ENCODE assay signal across 8 mouse cellular contexts in the genomic region with DNA sequence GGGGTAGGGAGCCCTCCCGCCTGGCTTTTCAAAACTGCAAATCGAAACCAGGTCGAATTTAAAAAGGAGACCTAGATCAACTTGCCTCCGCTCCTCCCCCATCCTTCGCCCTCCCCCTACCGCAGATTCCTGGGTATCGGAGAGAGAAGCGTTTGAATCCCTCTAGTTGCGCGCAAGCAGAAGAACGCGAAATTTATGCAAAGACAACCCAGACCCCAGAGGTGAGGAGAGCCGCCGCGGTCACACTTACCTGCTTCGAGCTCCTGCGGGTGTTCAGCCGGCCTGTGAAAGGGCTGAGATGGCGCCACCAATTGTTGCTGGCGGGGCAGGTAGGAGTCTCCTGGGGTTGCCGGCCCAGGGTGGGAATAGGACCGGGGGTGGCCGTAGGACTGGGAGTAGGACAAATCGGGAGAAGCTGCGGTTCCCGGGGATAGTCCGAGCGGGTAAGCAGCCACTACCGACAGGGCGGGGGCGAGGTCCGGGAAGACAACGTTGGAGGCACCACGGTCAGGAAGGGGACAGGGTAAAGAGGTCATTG. TPM values are rescaled to one million over a fixed set of nuclear protein-coding genes. Genes with fewer than 3 reads are reported as not detected.
DNase-seq lines count a peak whose midpoint lies in the region; ATAC-seq lines count a peak whose summit lies in the region.
"Had no signal": no experiment of that assay in that cellular context is flagged by ENCODE, and none has a peak within 500 bp of the region (broad histone marks: within the 10 kb centered on the region; RNA-seq: fewer than 3 reads in every experiment).

No protein-coding gene starts in this region.

- no peak for DNase-seq in lung, postnatal 25 days (ENCODE audit: low spot score)
- DNase-seq in limb, embryonic 11.5 days (ENCODE audit: low spot score) = peak; percentile 63
- no peak for DNase-seq in ovary, postnatal 14 days (ENCODE audit: low spot score)
- no peak for DNase-seq in urinary bladder, postnatal 14 days (ENCODE audit: low spot score)

- H3K27me3 ChIP-seq in lung, embryonic 15.5 days = peaks cover 100% of the 10 kb centered on the region
- peaks cover 99% of the 10 kb centered on the region for H3K27me3 ChIP-seq in forebrain, embryonic 13.5 days
- H3K27me3 ChIP-seq in limb, embryonic 11.5 days (ENCODE audit: control insufficient read depth, insufficient read depth, low read length) = peaks cover 98% of the 10 kb centered on the region
- peaks cover 97% of the 10 kb centered on the region for H3K27me3 ChIP-seq in neural tube, embryonic 15.5 days (replicated peaks)

- peak overlapping the region; percentile 12; the same call in 1 of the 2 replicates for H3K9ac ChIP-seq in lung, embryonic 15.5 days
- no peak overlapping the region for H3K9ac ChIP-seq in forebrain, embryonic 13.5 days
- H3K9ac ChIP-seq in limb, embryonic 11.5 days (ENCODE audit: low read length) = no peak overlapping the region
- H3K9ac ChIP-seq in neural tube, embryonic 15.5 days (replicated peaks) = 0 out of 2 replicates have a peak overlapping the region, but pooled peaks have one; percentile 7

- H3K4me2 ChIP-seq in lung, embryonic 15.5 days = peak overlapping the region; percentile 94
- H3K4me2 ChIP-seq in forebrain, embryonic 13.5 days = peak overlapping the region; percentile 68
- peak overlapping the region; percentile 79 for H3K4me2 ChIP-seq in limb, embryonic 11.5 days (ENCODE audit: low read depth, severe bottlenecking)
- peak overlapping the region; percentile 78 for H3K4me2 ChIP-seq in neural tube, embryonic 15.5 days

- H3K4me1 ChIP-seq in lung, embryonic 15.5 days = peaks cover 32% of the 10 kb centered on the region
- H3K4me1 ChIP-seq in forebrain, embryonic 13.5 days = peaks cover 23% of the 10 kb centered on the region
- H3K4me1 ChIP-seq in limb, embryonic 11.5 days (ENCODE audit: control insufficient read depth, insufficient read depth, low read length) = peaks cover 14% of the 10 kb centered on the region
- H3K4me1 ChIP-seq in neural tube, embryonic 15.5 days = peaks cover 28% of the 10 kb centered on the region

- H3K4me3 ChIP-seq in lung, embryonic 15.5 days = peak overlapping the region; percentile 47
- peak overlapping the region; percentile 39 for H3K4me3 ChIP-seq in forebrain, embryonic 13.5 days
- peak overlapping the region; percentile 40 for H3K4me3 ChIP-seq in limb, embryonic 11.5 days (ENCODE audit: low read depth, low read length)
- H3K4me3 ChIP-seq in neural tube, embryonic 15.5 days (replicated peaks) = peak overlapping the region; percentile 40; the same call in 1 of the 2 replicates

- no peaks in the 10 kb centered on the region for H3K36me3 ChIP-seq in lung, embryonic 15.5 days
- no peaks in the 10 kb centered on the region for H3K36me3 ChIP-seq in forebrain, embryonic 13.5 days (ENCODE audit: poor library complexity, severe bottlenecking)
- no peaks in the 10 kb centered on the region for H3K36me3 ChIP-seq in limb, embryonic 11.5 days (ENCODE audit: control insufficient read depth, insufficient read depth, low read length)
- H3K36me3 ChIP-seq in neural tube, embryonic 15.5 days = no peaks in the 10 kb centered on the region

- ATAC-seq in lung, embryonic 15.5 days (ENCODE audit: borderline replicate concordance, extremely low read depth, low FRiP score, low TSS enrichment) = no peak
- ATAC-seq in forebrain, embryonic 13.5 days = no peak
- no peak for ATAC-seq in limb, embryonic 11.5 days (ENCODE audit: insufficient number of reproducible peaks, low FRiP score, low TSS enrichment, low read depth)
- no peak for ATAC-seq in neural tube, embryonic 15.5 days (ENCODE audit: low FRiP score)

- 2% methylated on average over 34 of the region's 34 CpGs for WGBS in lung, embryonic 15.5 days
- WGBS in forebrain, embryonic 13.5 days = under 1% methylated on average over 34 of the region's 34 CpGs
- 1% methylated on average over 34 of the region's 34 CpGs for WGBS in limb, embryonic 11.5 days
- WGBS in neural tube, embryonic 15.5 days = under 1% methylated on average over 34 of the region's 34 CpGs

- H3K27ac ChIP-seq in lung, embryonic 15.5 days = no peak overlapping the region
- no peak overlapping the region for H3K27ac ChIP-seq in forebrain, embryonic 13.5 days
- H3K27ac ChIP-seq in limb, embryonic 11.5 days (replicated peaks; ENCODE audit: low read depth, low read length) = no peak overlapping the region
- H3K27ac ChIP-seq in neural tube, embryonic 15.5 days (replicated peaks) = no peak overlapping the region

- no peaks in the 10 kb centered on the region for H3K9me3 ChIP-seq in lung, embryonic 15.5 days
- H3K9me3 ChIP-seq in forebrain, embryonic 13.5 days (replicated peaks) = no peaks in the 10 kb centered on the region
- H3K9me3 ChIP-seq in limb, embryonic 11.5 days (ENCODE audit: control insufficient read depth, low read length) = no peaks in the 10 kb centered on the region
- no peaks in the 10 kb centered on the region for H3K9me3 ChIP-seq in neural tube, embryonic 15.5 days (replicated peaks)

RNA-seq across cellular contexts. Expression of gene Dlx4, which starts 1.0 kb away (rescaled TPM):
- 0.41 and 0.45 TPM in 2 replicates for polyA plus RNA-seq in lung, embryonic 15.5 days (2015; fragmentation: Nextera tagmentation; extraction: Ambion mirVana)
- polyA plus RNA-seq in forebrain, embryonic 13.5 days (2015; fragmentation: Nextera tagmentation; extraction: Ambion mirVana) = not detected in 2 replicates
- polyA plus RNA-seq in limb, embryonic 11.5 days (2014; fragmentation: Nextera tagmentation; extraction: Ambion mirVana) = 0.40 and 0.80 TPM in 2 replicates
- polyA plus RNA-seq in neural tube, embryonic 15.5 days (2015; fragmentation: Nextera tagmentation; extraction: Ambion mirVana) = not detected in 2 replicates
- polyA plus RNA-seq: large intestine, adult 2 months had no signal

RNA-seq across cellular contexts. Expression of gene Dlx3, which starts 25.1 kb away (rescaled TPM):
- 0.23 and 0.50 TPM in 2 replicates for polyA plus RNA-seq in lung, embryonic 15.5 days (2015; fragmentation: Nextera tagmentation; extraction: Ambion mirVana)
- 0.19 TPM in 1 of 2 replicates, not detected in the other for polyA plus RNA-seq in forebrain, embryonic 13.5 days (2015; fragmentation: Nextera tagmentation; extraction: Ambion mirVana)
- polyA plus RNA-seq in limb, embryonic 11.5 days (2014; fragmentation: Nextera tagmentation; extraction: Ambion mirVana) = 5.4 and 6.7 TPM in 2 replicates
- polyA plus RNA-seq in neural tube, embryonic 15.5 days (2015; fragmentation: Nextera tagmentation; extraction: Ambion mirVana) = 0.28 and 0.50 TPM in 2 replicates

Comparison
In these comparisons a context has a peak if more than half of its experiments do, and no peak if none do; other contexts are left out.
1. H3K9ac ChIP-seq: peak in lung, embryonic 15.5 days (single experiment) and neural tube, embryonic 15.5 days (single experiment); none in forebrain, embryonic 13.5 days (single experiment) and limb, embryonic 11.5 days (single experiment).
2. Peak in every context shown above with its lines, with median percentiles within 50 percentile points of each other: H3K4me2 ChIP-seq and H3K4me3 ChIP-seq.